Mouse (Mus musculus): ENCODE data around the gene Fry. TPM values are rescaled to one million over a fixed set of nuclear protein-coding genes. Genes with fewer than 3 reads are reported as not detected.

Gene Fry
- total and polyA plus RNA-seq, 3 experiments, result 43.8 to 153 (median 117) TPM

DNA sequence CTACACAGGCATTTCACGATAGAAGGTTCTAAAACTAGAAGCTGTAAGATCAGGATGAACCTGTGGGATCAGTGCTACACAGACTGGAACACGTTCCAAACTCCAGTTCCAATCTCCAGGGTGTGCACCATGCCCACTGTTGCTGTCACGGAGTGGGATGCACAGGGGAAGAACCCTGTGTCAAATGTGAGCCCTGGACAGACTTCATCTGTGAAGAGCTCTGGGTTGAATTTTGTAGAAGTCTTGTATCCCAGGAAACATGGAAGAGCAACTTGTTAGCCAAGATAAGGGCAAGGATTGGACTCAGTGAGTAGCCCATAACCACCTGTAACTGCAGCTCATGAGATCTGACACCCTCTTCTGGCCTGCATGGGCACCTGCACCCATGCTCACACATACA lies 246.2 kb downstream of the Fry start:
- Histone ChIP-seq H3K27ac (no peak overlapping the region), H3K4me1 (ENCODE audit: control insufficient read depth, insufficient read depth, low read length) (no peaks in the 10 kb centered on the region), H3K27me3 (ENCODE audit: control insufficient read depth, insufficient read depth, low read length) (no peaks in the 10 kb centered on the region), H3K9ac (ENCODE audit: low read depth, low read length) (no peak overlapping the region), H3K79me2 (replicated peaks; ENCODE audit: control insufficient read depth, insufficient read depth, low read length) (no peaks in the 10 kb centered on the region), H3K4me3 (no peak overlapping the region), H3K36me3 (ENCODE audit: control insufficient read depth, insufficient read depth, low read length) (no peaks in the 10 kb centered on the region)
- TF ChIP-seq CTCF (IDR thresholded peaks at IDR 0.05) (peak; percentile 29), EP300 (IDR thresholded peaks at IDR 0.05; ENCODE audit: insufficient read depth, low read depth, low read length) (no peak)
- WGBS, result 93% methylated on average over 3 of the region's 3 CpGs
- intact Hi-C loops (cut with DNase I), result loop anchor here (5.0 kb wide), 1 partner anchor 107 kb away; no protein-coding TSS in a partner anchor
- no peak for DNase-seq

DNA sequence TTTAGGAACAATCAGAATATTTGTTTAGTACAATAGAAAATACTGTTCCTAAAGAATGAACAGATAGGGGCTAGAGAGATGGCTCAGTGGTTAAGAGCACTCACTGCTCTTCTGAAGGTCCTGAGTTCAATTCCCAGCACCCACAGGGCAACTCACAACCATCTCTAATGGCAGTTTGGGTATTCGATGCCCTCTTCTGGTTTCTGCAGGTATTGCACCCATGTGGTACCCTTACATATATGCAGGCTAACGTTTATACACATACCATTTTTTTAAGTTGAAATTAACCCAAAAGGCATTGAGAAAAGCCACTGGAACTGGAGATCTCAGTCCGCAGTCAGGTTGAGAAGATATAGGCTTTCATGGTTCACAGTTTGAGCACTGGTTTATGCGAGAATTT lies 248.6 kb downstream of the Fry start:
- Histone ChIP-seq H3K27ac (no peak overlapping the region), H3K9ac (ENCODE audit: low read depth, low read length) (no peak overlapping the region), H3K4me1 (ENCODE audit: control insufficient read depth, insufficient read depth, low read length) (no peaks in the 10 kb centered on the region), H3K36me3 (ENCODE audit: control insufficient read depth, insufficient read depth, low read length) (no peaks in the 10 kb centered on the region), H3K4me3 (no peak overlapping the region), H3K27me3 (ENCODE audit: control insufficient read depth, insufficient read depth, low read length) (no peaks in the 10 kb centered on the region), H3K79me2 (replicated peaks; ENCODE audit: control insufficient read depth, insufficient read depth, low read length) (no peaks in the 10 kb centered on the region)
- TF ChIP-seq POLR2A (IDR thresholded peaks at IDR 0.05; ENCODE audit: insufficient read depth, low read depth, low read length), result no peak
- peak; percentile 54 for TF ChIP-seq CTCF (IDR thresholded peaks at IDR 0.05)
- DNase-seq, result no peak
- 95% methylated on average over 4 of the region's 4 CpGs for WGBS
- intact Hi-C loops (cut with DNase I), result loop anchor here (5.0 kb wide), 1 partner anchor 110 kb away; no protein-coding TSS in a partner anchor

DNA sequence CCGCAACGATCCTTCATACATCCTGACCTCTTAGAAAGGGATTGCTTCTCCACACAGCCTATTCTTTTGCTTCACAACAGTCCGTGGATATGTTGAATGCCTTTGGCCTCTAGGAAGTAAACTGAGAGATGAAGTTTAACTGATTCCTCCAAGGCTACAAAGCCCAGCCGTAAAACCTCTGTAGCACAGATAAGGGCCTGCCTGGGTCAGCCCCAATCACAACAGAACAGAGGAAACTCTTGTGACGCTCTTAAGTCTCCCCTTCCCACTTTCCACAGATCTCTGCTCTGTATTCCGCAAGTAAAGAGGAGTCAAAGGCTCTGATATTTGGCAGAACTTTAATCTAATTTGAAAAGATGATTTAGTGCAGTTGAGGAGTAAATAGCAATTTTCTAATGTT lies 251.8 kb downstream of the Fry start:
- Histone ChIP-seq H3K4me3 (no peak overlapping the region), H3K79me2 (replicated peaks; ENCODE audit: control insufficient read depth, insufficient read depth, low read length) (no peaks in the 10 kb centered on the region), H3K4me1 (ENCODE audit: control insufficient read depth, insufficient read depth, low read length) (no peaks in the 10 kb centered on the region), H3K36me3 (ENCODE audit: control insufficient read depth, insufficient read depth, low read length) (no peaks in the 10 kb centered on the region), H3K27ac (no peak overlapping the region), H3K9ac (ENCODE audit: low read depth, low read length) (no peak overlapping the region), H3K27me3 (ENCODE audit: control insufficient read depth, insufficient read depth, low read length) (no peaks in the 10 kb centered on the region)
- DNase-seq, result no peak
- WGBS, result 52% methylated on average over 6 of the region's 6 CpGs
- intact Hi-C loops (cut with DNase I), result no loop called here
- TF ChIP-seq EP300 (IDR thresholded peaks at IDR 0.05; ENCODE audit: insufficient read depth, low read depth, low read length) (no peak), CTCF (IDR thresholded peaks at IDR 0.05) (no peak), POLR2A (IDR thresholded peaks at IDR 0.05; ENCODE audit: insufficient read depth, low read depth, low read length) (no peak)

DNA sequence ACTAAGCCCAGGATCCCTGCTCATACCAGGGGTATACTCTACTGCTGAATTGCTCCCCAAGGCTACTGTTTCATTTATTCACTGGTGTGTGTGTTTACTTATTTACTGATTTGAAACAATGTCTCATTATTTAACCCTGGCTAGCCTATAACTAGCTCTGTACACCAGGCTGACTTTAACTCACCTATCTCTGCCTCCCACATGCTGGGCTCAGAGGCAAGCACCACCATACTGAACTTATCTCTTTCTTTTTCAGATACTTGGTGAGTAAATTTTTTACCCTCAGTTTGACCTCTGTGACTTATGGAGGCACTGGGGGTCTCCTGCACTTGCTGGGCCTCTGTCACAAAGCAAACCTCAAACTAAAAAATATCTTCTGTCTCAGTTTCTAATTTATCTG lies 252.4 kb downstream of the Fry start:
- Histone ChIP-seq H3K36me3 (ENCODE audit: control insufficient read depth, insufficient read depth, low read length) (no peaks in the 10 kb centered on the region), H3K27me3 (ENCODE audit: control insufficient read depth, insufficient read depth, low read length) (no peaks in the 10 kb centered on the region)
- TF ChIP-seq POLR2A (IDR thresholded peaks at IDR 0.05; ENCODE audit: insufficient read depth, low read depth, low read length) (no peak), CTCF (IDR thresholded peaks at IDR 0.05) (no peak), EP300 (IDR thresholded peaks at IDR 0.05; ENCODE audit: insufficient read depth, low read depth, low read length) (no peak)

DNA sequence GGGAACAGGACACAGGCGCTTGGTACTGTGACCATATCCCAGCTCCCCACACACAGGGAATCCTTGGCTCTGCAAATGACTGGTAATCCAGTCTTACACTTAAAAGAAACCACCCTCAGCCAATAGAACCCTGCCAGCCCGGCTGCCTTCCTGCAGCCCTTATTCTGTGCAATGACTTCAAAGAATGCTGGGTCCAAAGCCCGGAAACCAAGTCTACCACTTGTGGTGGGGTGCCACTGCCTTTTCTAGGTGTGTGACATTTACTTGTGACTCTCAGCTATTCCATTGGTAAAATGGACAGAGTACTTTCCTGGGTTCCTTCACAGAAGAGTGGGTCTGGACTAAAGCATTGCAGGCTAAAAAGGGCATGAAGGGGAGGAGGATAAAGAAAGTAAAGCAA lies 254.5 kb downstream of the Fry start:
- no peak for DNase-seq
- WGBS, result 85% methylated on average over 3 of the region's 3 CpGs
- Histone ChIP-seq H3K4me1 (ENCODE audit: control insufficient read depth, insufficient read depth, low read length) (no peaks in the 10 kb centered on the region), H3K27ac (no peak overlapping the region), H3K9ac (ENCODE audit: low read depth, low read length) (no peak overlapping the region), H3K4me3 (no peak overlapping the region), H3K36me3 (ENCODE audit: control insufficient read depth, insufficient read depth, low read length) (no peaks in the 10 kb centered on the region), H3K27me3 (ENCODE audit: control insufficient read depth, insufficient read depth, low read length) (no peaks in the 10 kb centered on the region), H3K79me2 (replicated peaks; ENCODE audit: control insufficient read depth, insufficient read depth, low read length) (no peaks in the 10 kb centered on the region)
- no peak for TF ChIP-seq EP300 (IDR thresholded peaks at IDR 0.05; ENCODE audit: insufficient read depth, low read depth, low read length)
- no peak for TF ChIP-seq POLR2A (IDR thresholded peaks at IDR 0.05; ENCODE audit: insufficient read depth, low read depth, low read length)
- TF ChIP-seq CTCF (IDR thresholded peaks at IDR 0.05), result no peak
- intact Hi-C loops (cut with DNase I), result no loop called here

More for the DNA sequence above, 252.4 kb downstream of the Fry start:
- no peak overlapping the region for H3K27ac ChIP-seq
- no peak for DNase-seq
- intact Hi-C loops (cut with DNase I), result no loop called here
- no peak overlapping the region for H3K9ac ChIP-seq (ENCODE audit: low read depth, low read length)
- H3K4me3 ChIP-seq, result no peak overlapping the region
- H3K4me1 ChIP-seq (ENCODE audit: control insufficient read depth, insufficient read depth, low read length), result no peaks in the 10 kb centered on the region
- H3K79me2 ChIP-seq (replicated peaks; ENCODE audit: control insufficient read depth, insufficient read depth, low read length), result no peaks in the 10 kb centered on the region

DNA sequence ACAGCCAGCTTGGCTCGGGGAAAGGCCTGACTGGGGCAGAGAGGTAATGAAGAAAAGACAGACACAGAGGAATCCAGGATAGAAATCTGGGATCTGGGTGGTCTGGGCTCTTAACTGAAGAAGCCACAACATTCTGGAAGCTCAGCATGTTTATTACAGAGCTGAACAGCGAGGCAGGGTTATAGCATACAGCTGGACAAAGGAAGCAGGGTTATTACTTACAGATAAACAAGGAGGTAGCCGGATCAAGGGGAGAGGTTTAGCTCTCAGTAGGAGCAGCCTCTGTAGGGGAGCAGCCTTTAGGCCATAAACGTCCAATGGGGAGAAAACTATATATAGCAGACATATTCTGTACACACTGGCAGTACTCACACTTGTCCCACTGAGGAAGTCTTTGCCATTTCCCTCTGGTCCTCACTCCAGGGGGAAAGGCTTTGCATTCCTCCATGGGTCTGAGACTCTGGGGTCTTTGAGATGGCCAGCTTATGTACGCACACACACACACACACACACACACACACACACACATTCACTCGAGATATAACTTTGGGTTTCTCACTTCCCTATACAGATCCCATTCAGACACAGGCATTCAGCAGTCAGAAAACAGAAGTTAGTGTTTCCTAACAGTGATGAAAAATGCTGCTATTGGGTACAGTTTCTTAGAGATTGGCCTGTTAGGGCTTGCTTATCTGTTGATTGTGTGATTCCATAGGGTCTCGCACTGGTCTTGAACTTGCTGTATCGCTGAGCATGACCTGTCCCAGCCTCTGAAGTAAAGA lies 256.5 kb downstream of the Fry start:
- 80% methylated on average over 8 of the region's 8 CpGs for WGBS
- no peaks in the 10 kb centered on the region for H3K79me2 ChIP-seq (replicated peaks; ENCODE audit: control insufficient read depth, insufficient read depth, low read length)
- H3K27ac ChIP-seq, result no peak overlapping the region
- no peak overlapping the region for H3K4me3 ChIP-seq
- no peak for TF ChIP-seq EP300 (IDR thresholded peaks at IDR 0.05; ENCODE audit: insufficient read depth, low read depth, low read length)
- H3K27me3 ChIP-seq (ENCODE audit: control insufficient read depth, insufficient read depth, low read length), result no peaks in the 10 kb centered on the region
- DNase-seq, result no peak
- no peaks in the 10 kb centered on the region for H3K4me1 ChIP-seq (ENCODE audit: control insufficient read depth, insufficient read depth, low read length)
- no peak overlapping the region for H3K9ac ChIP-seq (ENCODE audit: low read depth, low read length)
- H3K36me3 ChIP-seq (ENCODE audit: control insufficient read depth, insufficient read depth, low read length), result no peaks in the 10 kb centered on the region; the same call in 1 of the 2 replicates
- intact Hi-C loops (cut with DNase I), result no loop called here
